Mouse (Mus musculus): ENCODE results near the gene Trim80.

GRCm38 (mm10) chr11:115491356-115492083 is 51.2 kb downstream of the Trim80 start, which contains the start of gene Nt5c:
- TF ChIP-seq CTCF (IDR thresholded peaks at IDR 0.05; ENCODE audit: extremely low read depth, insufficient read length, insufficient replicate concordance, low read depth, low read length) = peak; percentile 83; the same call in 1 of the 2 replicates
- TF ChIP-seq POLR2A (IDR thresholded peaks at IDR 0.05; ENCODE audit: low read depth, low read length) = peak; percentile 83

Measured in small intestine, adult 2 months (tissue).